Mouse (Mus musculus) megakaryocyte, adult 5-6 weeks (primary cell): ENCODE data around the gene Tspan3. TPM values are rescaled to one million over a fixed set of nuclear protein-coding genes. Genes with fewer than 3 reads are reported as not detected.
A peak's percentile ranks its signal among the peaks of the same experiment; 100 is the strongest.

Experiments used
- ATAC-seq: 2 replicates; pipeline ENCODE4 v1.8.0; 2016; ENCODE audit warnings: mild to moderate bottlenecking, inconsistent platforms; ENCODE audit not compliant: poor library complexity, severe bottlenecking
- total RNA-seq, 2 experiments: library from RNA; stranded (forward) in 1 of 2; stranded (reverse) in 1 of 2; fragments of 153-499, 151-499 nt in 1 of 2; fragments of 221-1000, 200-1000 nt in 1 of 2; gene quantifications; 2 replicates each; pipeline versions ENCODE4 v1.2.3 to v1.2.4; 2015 to 2017

Gene Tspan3
- total RNA-seq, 2 experiments from 2014 or later, result 20.4 to 28.9 TPM

DNA sequence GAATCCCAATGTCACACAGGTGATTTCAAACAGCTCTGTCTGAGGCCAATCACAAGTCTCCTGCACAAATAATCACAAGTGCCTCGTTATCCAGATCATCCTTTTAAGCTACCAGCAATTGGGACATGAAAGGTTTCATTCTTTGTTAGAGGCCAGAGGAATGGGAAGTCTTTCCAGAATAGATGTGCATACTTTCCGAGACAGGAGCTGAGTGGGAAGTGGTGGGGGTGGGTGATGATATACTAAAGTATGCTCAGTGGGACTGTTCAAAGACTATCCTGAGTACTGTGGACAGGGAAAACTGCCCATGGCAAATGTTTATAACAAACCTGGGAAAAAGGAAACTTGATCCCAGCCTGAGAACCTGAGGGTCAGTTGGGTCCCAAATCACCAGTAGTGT lies 5.8 kb downstream of the Tspan3 start:
- ATAC-seq, result no peak

DNA sequence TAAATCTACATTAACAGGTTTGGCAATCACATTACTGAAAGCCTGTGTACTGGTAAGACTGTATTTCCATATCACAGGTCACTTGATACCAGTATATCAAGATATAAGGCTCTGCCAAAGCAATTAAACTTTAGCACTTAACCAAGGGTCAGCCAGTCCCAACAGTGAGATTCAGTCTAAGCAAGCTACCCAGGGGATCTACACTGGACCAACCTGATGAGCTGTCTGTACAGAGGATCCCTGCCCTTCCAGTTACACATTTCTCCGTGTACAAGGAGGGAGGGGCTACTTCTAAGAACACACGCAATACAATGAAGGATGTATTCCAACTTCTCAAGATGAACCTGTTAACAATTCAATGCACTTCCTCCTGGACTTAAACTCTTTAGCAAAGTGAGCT lies 7.2 kb downstream of the Tspan3 start:
- ATAC-seq, result no peak

DNA sequence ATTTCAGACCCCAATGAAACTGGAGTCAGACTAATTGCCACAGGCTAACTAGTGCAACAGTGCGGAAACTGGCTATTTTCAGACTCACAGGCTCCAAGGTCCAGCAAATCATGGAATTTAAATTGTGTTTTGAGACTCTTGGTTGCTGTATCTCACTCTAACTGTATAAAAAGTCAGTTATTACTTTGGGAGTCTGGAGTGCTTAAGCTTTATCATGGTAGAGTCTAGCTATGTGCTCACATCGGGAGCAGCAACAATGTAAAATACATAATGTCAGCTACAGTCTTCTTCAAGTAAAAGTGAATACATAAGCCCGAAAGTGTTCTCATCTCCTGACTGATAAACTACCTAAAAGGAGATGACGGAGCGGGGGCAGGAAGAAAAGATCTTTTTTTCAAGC lies 10.7 kb downstream of the Tspan3 start:
- no peak for ATAC-seq

DNA sequence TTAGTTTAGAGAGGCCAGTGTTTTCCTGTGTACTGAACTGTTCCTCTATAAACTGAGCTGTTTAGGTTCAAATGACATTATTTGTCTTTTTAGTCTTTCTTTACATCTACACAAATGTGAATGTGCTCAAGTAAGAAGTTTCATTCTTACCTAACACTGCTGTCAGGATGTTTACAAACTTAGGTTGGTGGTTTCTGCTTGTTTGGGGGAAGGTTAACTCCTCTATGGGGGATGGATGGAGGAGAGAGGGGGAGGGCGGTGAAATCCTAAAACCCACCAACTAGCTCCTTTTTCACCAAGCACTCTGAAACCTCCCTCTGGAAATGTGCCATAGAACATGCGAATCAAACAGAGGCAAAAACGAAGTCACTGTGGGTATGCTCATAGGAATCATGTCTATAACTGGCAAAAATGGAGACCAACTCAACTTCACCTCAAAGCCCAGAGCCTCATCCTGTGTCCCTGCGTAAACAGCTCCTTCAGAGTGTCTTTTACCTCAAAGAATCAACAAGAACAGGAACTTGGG lies 12.7 kb downstream of the Tspan3 start:
- ATAC-seq, result no peak

DNA sequence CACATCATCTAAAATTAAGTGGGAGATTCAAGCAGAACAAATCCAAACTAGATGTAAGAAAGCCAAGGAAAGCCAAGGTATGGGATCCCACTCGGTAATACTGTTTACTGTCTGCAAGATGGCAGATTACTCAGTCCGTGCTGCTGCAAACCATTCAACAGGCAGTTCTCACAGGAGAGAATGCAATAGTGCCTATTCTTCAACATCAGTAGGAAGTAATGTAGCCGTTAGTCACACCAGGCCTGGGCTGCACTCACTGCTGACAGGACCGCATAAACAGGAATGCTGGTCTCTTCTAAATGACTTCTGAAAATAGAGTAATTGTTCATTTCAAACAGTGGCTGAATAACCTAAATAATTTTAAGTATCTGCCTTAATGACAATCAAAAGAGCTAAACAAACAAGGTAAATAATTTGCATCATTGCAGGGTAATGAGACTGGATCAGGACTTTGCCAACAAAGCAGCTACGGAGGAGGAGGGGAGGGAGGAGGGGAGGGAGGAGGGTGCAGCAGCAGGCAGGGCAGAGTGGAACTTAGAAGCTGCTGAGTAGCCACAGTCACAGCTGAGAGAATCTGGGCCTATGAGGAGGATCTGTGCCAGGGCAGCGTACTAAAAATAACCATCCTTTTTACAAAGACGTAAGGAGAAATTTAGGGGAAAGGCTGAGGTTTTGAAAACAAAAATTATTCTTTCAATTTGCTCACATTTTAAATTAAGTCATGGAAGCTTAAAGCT lies 13.4 kb downstream of the Tspan3 start:
- ATAC-seq, result no peak

DNA sequence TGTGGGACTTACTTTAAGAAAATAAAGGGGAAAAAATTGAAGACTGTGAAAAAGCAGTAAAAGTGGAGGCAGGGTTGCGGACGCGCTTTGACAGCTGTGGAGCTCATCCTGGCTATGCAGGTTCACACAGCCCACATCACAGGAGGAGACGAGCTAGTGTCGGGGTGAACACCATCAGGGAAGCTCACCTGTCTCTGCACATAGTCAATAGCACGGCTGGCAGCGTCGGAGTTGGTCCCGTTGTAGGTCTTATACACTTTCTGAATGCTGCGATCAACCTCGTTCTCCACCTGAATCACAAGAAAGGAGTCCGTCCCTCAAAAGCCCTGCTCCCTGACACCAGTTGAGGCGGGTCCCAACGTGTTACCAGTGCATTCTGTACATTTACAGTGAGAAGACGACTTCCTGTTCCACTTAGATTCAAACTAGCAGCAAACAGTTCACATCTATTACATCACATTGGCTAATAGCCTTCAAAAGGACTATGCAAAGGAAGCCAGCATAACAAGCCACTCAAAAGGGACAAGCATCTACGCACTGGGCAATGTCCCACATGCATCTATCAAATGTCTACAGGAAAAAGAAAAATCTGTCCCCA lies 18.9 kb downstream of the Tspan3 start:
- ATAC-seq, result no peak

DNA sequence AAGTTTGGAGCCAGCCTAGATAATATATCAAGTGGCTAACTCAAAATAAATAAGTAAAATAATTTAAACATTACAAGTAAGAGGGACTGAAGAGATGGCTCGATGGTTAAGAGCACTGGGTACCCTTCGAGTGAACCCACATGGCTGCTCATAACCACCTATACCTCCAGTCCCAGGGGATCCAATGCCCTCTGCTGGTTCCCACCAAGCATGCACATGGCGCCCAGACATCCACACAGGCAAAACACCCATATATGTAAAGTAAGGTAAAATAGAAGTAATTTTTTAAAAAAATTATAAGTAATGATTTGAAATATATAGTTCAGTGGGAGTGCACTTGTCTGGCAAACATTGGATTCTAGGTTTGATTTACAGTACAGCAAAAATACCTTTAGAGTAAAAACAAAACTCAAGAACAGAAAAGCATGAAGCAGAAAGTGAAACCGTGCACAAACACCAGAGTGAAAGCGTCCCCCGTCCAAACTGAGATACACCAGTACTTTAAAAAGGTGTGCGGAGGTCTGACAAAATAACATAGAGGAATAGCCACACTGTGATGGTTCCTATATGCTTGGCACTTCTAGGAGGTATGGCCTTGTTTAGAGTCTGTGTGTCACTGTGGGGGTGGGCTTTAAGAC lies 20.8 kb downstream of the Tspan3 start:
- no peak for ATAC-seq

DNA sequence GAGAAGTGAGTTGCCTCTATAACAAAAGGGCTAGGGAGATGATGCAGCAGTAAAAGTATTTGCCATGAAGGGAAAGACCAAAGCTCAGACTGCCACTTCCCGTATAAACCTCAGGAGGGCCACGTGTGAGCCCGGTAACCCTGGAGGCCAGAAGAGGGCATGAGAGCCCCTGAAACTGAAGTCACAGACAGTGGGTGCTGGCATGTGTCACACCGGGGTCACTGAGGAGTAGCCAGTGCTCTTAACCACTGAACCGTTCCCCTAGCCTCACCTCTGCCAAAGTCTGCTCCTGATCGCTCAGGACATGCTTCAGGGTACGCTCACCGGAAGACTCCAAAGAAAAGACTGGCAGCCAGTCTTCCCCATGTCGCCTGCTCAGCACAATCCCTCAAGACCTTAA lies 23.5 kb downstream of the Tspan3 start:
- no peak for ATAC-seq

DNA sequence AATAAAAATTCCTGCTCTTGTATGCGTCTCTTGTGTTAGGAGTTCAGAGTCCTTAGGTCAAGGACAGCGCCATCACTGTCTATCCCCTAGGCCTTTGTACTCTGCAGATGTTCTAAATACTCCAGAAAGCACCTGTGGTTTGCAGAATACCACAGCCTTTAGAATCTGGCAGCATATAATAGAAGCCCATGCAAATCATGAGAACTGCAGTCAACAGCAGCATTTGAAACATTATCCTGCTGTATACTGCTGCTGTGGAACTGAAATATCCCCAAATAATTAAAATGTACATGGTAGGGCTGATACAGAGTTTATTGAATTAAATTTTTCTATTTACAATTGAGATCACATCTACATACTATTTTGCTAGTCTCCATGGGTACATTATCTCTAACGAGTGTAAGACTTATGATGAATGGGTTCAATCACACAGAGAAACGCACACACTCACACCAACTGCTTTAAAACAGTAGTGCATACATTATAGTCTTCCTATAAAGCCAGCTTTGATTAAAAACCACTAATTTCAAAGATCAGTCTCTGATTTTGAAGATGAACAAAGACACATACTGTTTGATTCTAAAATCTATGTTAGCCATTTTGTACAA lies 29.6 kb downstream of the Tspan3 start:
- no peak for ATAC-seq

DNA sequence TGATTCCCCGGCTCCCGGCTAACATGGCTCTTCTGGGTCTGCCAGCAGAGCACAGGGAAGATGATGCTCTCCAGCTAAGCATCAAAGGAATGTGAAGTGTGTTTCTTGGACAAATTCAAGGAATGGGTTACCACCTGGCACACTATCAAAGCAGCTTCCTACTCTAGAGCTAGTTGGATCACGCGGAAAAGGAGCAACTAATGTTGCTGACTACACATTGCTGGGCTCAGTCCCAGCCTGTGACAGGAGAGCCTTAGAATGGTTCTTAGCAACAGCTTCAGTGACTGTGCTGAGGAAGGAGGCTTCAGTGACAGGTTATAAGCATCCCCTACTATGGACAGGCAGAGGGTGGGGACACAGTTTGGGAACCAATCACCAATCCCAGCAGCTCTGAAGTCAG lies 30.7 kb downstream of the Tspan3 start:
- no peak for ATAC-seq

DNA sequence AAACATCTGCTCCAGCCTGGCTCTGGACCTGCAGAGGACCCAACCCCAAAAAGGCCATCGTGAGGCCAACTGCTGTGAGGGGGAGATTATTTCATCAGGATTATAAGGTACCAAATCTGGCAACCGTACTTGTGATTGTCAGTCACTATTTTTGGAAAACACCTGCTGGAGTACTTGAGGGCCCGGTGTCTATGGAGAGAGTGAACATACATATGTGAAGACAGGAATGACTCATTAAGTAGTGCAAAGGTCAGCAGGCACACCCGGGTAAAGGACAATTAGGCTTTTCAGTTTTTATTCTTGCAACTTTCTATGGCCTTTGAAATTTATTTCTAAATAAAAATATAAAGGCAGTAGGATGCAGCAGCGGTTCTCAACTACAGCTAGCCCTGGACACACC lies 31.3 kb downstream of the Tspan3 start:
- no peak for ATAC-seq

DNA sequence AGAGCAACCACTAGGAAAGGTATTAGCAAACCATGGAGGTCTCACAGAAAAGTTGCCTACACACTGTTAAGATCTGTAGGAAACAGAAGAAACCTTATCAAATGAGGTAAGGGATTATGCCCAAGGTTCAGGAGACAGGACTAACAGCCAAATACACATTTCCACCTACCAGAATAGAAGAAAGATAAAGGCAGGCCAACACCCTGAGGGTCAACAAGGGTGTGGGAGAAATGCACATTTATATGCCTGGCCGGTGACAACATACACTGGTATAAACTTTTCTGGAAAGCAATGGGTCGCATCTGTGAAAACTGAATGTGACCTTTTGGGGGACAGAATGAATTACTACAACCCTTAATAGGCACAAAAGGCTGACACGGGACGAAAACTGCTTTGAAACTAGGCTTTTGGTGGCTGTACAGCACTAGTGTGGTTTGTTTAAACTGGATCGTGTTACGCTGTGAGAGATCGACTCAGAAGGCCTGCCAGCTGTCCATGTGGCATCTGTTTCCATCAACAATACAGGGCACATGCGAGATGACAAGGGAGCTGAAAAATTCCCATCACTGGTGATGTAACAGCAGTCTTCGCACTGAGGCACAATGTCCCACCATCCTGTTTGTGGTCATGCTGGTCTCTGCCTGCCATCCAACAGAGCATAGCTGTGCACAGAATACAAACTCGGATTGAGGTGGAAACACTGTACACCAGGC lies 33.3 kb downstream of the Tspan3 start:
- no peak for ATAC-seq

DNA sequence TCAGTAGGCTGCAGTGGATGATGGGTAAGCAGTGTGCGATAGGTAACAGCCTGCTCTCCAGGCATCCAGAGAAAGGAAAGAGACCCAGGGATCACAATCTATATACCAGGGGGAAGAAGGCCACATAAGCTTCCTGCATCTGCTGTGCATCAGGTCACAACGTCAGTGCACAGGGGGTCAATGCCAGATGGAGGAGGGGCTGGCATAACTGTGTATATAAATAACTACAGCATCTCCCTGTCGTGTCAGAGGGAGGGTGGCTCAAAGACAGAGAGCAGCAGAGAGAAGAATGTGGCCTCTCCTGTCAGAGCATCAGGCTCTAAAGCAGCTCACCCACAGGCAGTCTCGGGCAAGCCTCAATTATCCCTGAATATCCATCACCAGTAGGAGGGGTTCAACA lies 34.7 kb downstream of the Tspan3 start:
- ATAC-seq, result no peak

DNA sequence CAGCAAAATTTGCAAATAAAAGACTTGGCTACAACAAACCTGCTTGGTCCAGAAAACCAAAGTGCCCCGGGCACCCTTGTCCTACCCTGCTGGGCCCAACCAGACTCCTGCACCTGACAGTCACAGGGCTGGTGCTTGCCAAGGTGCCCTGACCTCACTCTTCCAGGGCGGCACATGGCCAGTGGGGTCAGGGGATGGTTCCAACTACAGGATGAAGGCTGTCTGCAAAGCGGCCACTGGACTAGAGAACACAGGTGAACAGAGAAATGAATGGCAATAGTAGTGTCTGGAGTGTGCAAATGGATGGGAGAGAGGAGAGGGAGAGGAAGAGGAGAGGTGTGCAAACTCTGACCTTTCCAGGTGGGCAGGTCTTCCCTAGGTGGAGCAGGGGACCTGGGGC lies 35.3 kb downstream of the Tspan3 start:
- no peak for ATAC-seq

DNA sequence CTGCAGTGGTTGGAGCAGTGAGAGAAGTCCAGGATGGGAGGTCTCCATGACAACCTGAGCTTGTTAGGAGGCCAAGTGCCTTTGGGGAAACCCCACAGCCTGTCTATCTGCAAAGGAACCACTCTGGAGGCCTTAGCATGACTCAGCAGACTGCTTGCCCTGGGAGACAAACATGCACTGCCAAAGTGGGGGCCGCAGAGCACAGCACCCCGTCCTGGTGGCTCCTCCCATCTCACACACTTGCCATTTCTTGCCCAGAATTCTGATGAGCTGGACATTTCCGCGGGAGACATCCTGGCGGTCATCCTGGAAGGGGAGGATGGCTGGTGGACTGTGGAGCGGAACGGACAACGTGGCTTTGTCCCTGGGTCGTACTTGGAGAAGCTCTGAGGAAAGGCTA lies 36.9 kb downstream of the Tspan3 start:
- no peak for ATAC-seq

DNA sequence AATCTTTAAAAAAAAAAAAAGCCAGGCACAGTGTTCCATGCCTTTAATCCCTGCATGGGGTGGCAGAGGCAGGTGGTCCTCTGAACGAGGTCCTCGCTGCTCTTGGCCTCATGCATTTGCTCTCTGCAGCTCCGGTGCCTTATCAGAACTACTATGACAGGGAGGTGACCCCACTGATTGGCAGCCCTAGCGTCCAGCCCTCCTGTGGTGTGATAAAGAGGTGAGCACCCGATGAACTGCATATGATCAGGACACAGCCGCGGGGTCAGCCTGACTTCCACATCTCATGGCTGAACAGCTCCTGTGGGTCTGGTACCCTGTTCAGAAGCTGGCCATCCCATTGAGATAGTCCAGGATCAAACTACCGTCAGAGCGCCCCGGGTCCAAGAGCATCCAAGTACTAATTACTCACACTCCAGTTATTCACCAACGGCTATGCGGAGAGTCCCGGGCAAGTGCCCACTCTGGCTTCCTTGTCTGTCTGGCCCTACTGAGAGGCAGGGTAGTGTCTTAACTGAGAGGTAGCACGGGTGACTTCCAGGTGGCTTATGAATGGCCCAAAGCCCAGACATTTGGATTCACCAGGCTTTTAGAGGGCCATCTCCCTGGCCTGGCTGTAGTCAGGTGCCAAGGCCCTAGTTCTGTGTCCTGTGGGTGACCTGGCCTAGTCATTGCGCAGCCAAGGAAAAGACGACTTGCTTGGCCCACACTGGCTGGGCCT lies 38.7 kb downstream of the Tspan3 start:
- no peak for ATAC-seq

DNA sequence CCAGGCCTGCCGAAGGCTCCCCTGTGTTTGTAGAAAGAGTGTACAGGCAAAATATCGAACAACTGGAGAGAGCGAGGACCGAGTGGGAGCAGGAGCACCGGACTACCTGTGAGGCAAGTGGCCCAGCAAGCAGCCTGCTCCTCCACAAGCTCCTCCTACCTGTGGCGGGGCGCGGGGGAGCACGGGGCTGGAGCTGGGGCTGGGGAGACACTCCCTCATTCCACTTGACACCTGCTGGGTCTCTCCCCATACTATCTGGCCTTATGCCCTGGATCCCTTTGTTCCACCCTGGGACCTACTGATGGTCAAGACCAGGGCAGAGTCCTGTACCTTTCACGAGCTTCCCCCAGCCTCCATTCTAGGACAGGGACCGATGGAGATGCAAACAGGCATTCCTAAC lies 40.7 kb downstream of the Tspan3 start:
- ATAC-seq, result no peak

DNA sequence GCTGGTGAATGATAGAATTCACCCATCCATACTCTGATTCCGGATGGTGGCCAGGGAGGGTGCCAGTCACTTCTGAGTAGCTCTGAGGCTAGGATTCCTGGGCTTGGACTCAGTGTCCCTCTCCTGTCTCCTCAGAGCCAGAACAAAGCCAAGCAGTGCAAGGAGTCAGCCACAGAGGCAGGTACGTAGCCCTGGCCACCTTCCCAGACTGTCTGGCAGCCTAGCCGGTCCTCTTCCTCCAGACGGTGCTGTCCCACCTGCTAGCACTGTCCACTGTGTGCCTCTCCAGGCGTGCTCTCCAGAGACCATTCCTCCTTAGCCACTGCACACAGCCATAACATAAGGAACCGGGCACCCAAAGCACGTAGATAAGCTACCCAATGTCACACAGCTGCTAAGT lies 41.7 kb downstream of the Tspan3 start:
- no peak for ATAC-seq

DNA sequence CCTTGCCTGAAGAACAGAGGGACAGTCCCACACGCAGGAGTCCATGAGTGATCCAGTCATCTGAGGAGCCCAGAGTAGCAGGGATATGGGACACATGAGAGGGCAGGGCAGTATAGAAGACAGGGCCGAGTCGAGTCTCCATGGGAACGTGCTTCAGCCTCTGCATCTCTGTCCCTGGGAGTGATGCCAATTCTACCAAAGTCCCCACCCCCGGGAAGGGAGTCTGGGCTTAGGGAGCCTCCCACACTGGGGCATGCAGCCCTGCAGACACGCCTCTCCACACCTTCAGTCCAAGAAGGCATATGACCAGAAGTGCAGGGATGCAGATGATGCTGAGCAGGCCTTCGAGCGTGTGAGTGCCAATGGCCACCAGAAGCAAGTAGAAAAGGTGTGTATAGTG lies 42.3 kb downstream of the Tspan3 start:
- ATAC-seq, result no peak

DNA sequence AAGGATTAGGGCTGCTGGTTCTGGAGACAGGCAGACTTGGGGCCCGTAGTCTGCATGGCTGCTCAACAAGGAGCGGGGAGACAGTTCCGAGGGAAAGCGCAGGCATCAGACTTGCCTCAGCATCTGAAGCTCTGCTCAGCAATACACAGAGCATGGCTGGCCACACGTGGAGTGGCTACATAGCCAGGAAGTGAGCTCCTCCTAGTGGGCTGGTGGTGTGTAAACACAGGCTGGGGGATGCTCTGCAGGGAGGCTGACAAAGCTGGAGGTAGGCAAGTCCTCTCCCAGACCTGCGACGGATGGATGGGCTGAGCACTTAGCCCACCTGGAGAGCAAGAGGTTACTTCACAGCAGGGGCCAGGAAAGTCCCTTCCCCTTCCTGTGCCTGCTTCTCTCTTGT lies 44.2 kb downstream of the Tspan3 start:
- ATAC-seq, result 0 out of 2 replicates have a peak, but pooled peaks have one; percentile 34
